Mouse (Mus musculus): ENCODE measurements around the gene Bcap31. TPM values are rescaled to one million over a fixed set of nuclear protein-coding genes. Genes with fewer than 3 reads are reported as not detected.

Gene Bcap31
- total and polyA plus RNA-seq, 2 experiments: 69.8 to 168 TPM

DNA sequence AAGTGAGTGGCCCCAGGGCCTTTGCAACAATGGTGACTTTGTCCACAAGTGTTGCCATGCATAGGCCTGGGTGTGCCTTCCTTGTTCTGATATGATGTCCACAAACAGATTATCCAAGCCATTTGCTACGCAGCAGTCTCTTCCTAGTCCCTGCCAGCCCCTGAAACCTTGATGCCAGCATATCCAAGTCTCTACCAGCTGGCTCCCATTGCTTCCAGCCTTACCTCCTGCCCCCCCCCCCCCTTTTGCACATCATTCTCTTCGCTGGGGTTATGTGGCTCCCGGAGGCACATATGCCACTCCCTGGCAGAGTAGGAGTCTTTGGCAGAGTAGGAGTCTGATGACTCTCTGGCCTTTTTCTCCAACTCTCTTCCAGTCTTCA lies 55.7 kb downstream of the Bcap31 start:
- H3K79me2 ChIP-seq (ENCODE audit: control insufficient read depth, insufficient read depth, low read length): no peaks in the 10 kb centered on the region
- whole genome bisulfite sequencing: 84% methylated on average over 3 of the region's 3 CpGs
- H3K36me3 ChIP-seq (ENCODE audit: control insufficient read depth, insufficient read depth, low read length): no peaks in the 10 kb centered on the region
- no peak overlapping the region for H3K9ac ChIP-seq (ENCODE audit: low read depth, low read length)
- peaks cover 2% of the 10 kb centered on the region; the same call in 1 of the 2 replicates for H3K4me1 ChIP-seq (ENCODE audit: control insufficient read depth, insufficient read depth, low read length)
- no peak overlapping the region for H3K27ac ChIP-seq (replicated peaks; ENCODE audit: insufficient read depth, low read depth, low read length)
- no peak overlapping the region for H3K4me3 ChIP-seq (ENCODE audit: insufficient read depth, low read depth, low read length)
- H3K27me3 ChIP-seq (ENCODE audit: control insufficient read depth, insufficient read depth, low read length): 0 out of 2 replicates have a peak, but pooled peaks cover 2% of the 10 kb centered on the region
- no peak for DNase-seq (ENCODE audit: extremely low read depth, low read depth, low spot score)
- TF ChIP-seq CTCF (IDR thresholded peaks at IDR 0.05; ENCODE audit: low read depth, low read length) (no peak), POLR2A (IDR thresholded peaks at IDR 0.05; ENCODE audit: extremely low read depth, insufficient read depth, low read length) (no peak)

DNA sequence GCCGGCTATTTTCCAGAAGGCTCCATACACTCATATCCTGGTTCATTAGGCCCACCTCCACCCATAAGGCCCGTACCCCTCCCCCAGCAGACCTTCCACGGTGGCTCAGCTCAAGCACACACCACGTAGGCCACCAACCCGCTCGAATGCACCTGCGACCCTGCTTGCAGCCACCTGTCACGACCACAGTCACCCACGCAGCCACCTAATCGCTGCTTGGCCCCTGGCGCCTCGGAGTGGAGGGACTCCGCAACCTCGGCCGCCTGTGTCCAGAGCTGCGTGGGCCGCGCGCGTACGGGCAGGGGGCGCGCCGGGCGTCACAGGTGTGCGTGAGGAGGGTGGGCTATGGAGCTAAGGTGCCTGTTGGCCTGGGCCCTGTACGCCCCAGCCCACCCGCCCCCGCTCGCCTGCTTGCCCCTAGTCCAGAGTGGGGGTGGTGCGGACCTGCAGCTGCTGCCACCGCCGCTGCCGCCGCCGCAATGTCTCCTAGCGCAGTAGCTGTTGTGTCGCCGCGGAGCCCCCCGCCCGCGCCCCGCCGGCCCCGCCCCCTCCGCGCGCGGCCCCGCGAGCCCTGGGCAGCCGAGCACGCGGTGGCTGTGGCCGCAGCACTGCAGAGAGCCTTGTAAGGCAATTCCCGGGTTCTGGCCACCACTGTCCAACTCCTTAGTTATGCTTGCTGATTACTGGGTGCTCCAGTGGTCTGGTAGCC lies 56.2 kb downstream of the Bcap31 start, which contains the start of gene Pnck:
Gene Pnck, minus strand, starts transcription at position 543 of the 709 bp plus-strand sequence.
- no peak within 1 kb of the TSS for H3K27ac ChIP-seq (replicated peaks; ENCODE audit: insufficient read depth, low read depth, low read length)
- 5% methylated on average over 37 of the region's 57 CpGs for WGBS
- peaks cover 2% of the 10 kb centered on the region; the same call in 1 of the 2 replicates for H3K4me1 ChIP-seq (ENCODE audit: control insufficient read depth, insufficient read depth, low read length)
- TF ChIP-seq POLR2A (IDR thresholded peaks at IDR 0.05; ENCODE audit: extremely low read depth, insufficient read depth, low read length) (no peak), CTCF (IDR thresholded peaks at IDR 0.05; ENCODE audit: low read depth, low read length) (no peak)
- no peaks in the 10 kb centered on the region for H3K36me3 ChIP-seq (ENCODE audit: control insufficient read depth, insufficient read depth, low read length)
- H3K79me2 ChIP-seq (ENCODE audit: control insufficient read depth, insufficient read depth, low read length): no peaks in the 10 kb centered on the region
- peak within 1 kb of the TSS; percentile 41; the same call in 1 of the 2 replicates for H3K4me3 ChIP-seq (ENCODE audit: insufficient read depth, low read depth, low read length)
- 0 out of 2 replicates have a peak, but pooled peaks cover 2% of the 10 kb centered on the region for H3K27me3 ChIP-seq (ENCODE audit: control insufficient read depth, insufficient read depth, low read length)
- DNase-seq (ENCODE audit: extremely low read depth, low read depth, low spot score): no peak
- 0 out of 2 replicates have a peak within 1 kb of the TSS, but pooled peaks have one; percentile 29 for H3K9ac ChIP-seq (ENCODE audit: low read depth, low read length)

DNA sequence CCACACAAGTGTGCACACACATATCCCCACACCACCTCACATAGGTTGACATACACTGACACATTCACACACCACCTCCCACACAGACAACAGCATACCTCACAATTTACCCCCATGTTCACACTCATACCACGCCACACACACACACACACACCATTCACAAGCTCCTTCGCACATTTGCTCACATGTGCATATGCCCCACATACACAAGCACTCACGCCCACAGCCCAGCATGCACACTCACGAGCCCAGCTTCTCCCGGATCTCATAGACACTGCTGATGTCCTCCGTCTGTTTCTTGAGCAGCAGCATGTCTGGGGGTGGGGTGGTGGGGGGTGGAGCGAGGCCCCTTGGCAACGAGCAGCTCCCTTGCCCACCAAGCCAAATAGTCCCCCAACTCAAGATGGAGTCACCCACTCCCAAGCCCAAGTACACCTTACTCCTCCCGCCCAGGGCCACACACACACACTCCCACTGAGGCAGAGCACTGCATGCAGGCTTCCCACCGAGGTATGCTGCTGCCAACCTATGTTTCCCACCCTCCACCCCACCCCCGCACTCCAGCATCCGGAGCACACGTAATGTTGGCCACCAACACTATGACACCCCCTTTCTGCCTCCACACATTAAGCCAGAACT lies 56.9 kb downstream of the Bcap31 start:
- H3K27me3 ChIP-seq (ENCODE audit: control insufficient read depth, insufficient read depth, low read length): 0 out of 2 replicates have a peak, but pooled peaks cover 2% of the 10 kb centered on the region
- H3K4me1 ChIP-seq (ENCODE audit: control insufficient read depth, insufficient read depth, low read length): peaks cover 2% of the 10 kb centered on the region; the same call in 1 of the 2 replicates
- H3K4me3 ChIP-seq (ENCODE audit: insufficient read depth, low read depth, low read length): no peak overlapping the region
- no peaks in the 10 kb centered on the region for H3K79me2 ChIP-seq (ENCODE audit: control insufficient read depth, insufficient read depth, low read length)
- H3K36me3 ChIP-seq (ENCODE audit: control insufficient read depth, insufficient read depth, low read length): no peaks in the 10 kb centered on the region
- TF ChIP-seq CTCF (IDR thresholded peaks at IDR 0.05; ENCODE audit: low read depth, low read length): no peak
- no peak for TF ChIP-seq POLR2A (IDR thresholded peaks at IDR 0.05; ENCODE audit: extremely low read depth, insufficient read depth, low read length)
- 83% methylated on average over 13 of the region's 13 CpGs for WGBS
- H3K9ac ChIP-seq (ENCODE audit: low read depth, low read length): no peak overlapping the region
- no peak for DNase-seq (ENCODE audit: extremely low read depth, low read depth, low spot score)
- no peak overlapping the region for H3K27ac ChIP-seq (replicated peaks; ENCODE audit: insufficient read depth, low read depth, low read length)

DNA sequence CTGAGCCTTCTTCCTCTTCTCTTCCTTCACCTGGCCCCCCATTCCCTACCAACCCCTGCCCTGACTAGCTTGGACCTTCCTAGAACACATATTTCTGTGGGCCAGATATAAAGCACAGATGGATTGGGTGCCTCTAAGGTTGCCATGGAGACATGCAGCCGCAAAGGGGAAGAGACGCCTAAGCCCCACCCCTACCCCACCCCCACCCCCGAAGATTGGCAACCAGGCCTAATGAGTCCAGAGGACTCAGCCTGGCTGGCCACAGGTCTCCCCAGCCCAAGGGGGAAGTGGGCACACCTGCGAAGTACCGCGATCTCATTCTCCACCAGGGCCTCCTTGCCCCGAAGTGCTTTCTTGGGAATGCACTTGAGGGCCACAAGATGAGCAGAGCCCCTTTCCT lies 57.6 kb downstream of the Bcap31 start:
- 0 out of 2 replicates have a peak, but pooled peaks cover 2% of the 10 kb centered on the region for H3K27me3 ChIP-seq (ENCODE audit: control insufficient read depth, insufficient read depth, low read length)
- no peak for DNase-seq (ENCODE audit: extremely low read depth, low read depth, low spot score)
- H3K27ac ChIP-seq (replicated peaks; ENCODE audit: insufficient read depth, low read depth, low read length): no peak overlapping the region
- H3K36me3 ChIP-seq (ENCODE audit: control insufficient read depth, insufficient read depth, low read length): no peaks in the 10 kb centered on the region
- H3K4me1 ChIP-seq (ENCODE audit: control insufficient read depth, insufficient read depth, low read length): peaks cover 2% of the 10 kb centered on the region; the same call in 1 of the 2 replicates
- H3K4me3 ChIP-seq (ENCODE audit: insufficient read depth, low read depth, low read length): no peak overlapping the region
- no peak for TF ChIP-seq POLR2A (IDR thresholded peaks at IDR 0.05; ENCODE audit: extremely low read depth, insufficient read depth, low read length)
- TF ChIP-seq CTCF (IDR thresholded peaks at IDR 0.05; ENCODE audit: low read depth, low read length): no peak
- no peak overlapping the region for H3K9ac ChIP-seq (ENCODE audit: low read depth, low read length)
- 53% methylated on average over 6 of the region's 7 CpGs for WGBS
- no peaks in the 10 kb centered on the region for H3K79me2 ChIP-seq (ENCODE audit: control insufficient read depth, insufficient read depth, low read length)

DNA sequence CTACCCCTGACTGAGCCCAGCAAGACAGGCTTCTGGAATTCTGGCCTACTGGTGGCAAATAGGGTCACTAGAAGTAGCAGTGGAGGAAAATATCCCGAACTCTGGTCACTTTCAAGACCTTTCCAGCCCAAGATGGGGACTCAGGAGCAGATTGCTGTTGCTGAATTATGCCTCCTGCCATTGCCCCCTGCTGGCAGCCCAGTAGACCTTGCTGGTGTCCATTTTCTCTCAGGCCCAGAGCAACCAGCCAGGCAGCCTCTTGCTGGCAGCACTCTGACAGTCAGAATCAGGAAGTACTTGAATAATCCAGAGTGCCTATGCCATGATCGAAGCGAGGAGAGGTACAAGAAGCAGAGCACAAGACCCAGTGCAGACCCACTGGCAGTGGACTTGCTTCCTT lies 60.4 kb downstream of the Bcap31 start:
- Histone ChIP-seq H3K27ac (replicated peaks; ENCODE audit: insufficient read depth, low read depth, low read length) (no peak overlapping the region), H3K27me3 (ENCODE audit: control insufficient read depth, insufficient read depth, low read length) (0 out of 2 replicates have a peak, but pooled peaks cover 2% of the 10 kb centered on the region), H3K79me2 (ENCODE audit: control insufficient read depth, insufficient read depth, low read length) (no peaks in the 10 kb centered on the region), H3K36me3 (ENCODE audit: control insufficient read depth, insufficient read depth, low read length) (no peaks in the 10 kb centered on the region), H3K9ac (ENCODE audit: low read depth, low read length) (no peak overlapping the region), H3K4me3 (ENCODE audit: insufficient read depth, low read depth, low read length) (no peak overlapping the region), H3K4me1 (ENCODE audit: control insufficient read depth, insufficient read depth, low read length) (peaks cover 2% of the 10 kb centered on the region; the same call in 1 of the 2 replicates)
- WGBS: 60% methylated on average over 3 of the region's 3 CpGs
- DNase-seq (ENCODE audit: extremely low read depth, low read depth, low spot score): peak; percentile 19
- TF ChIP-seq POLR2A (IDR thresholded peaks at IDR 0.05; ENCODE audit: extremely low read depth, insufficient read depth, low read length): no peak
- peak; percentile 71 for TF ChIP-seq CTCF (IDR thresholded peaks at IDR 0.05; ENCODE audit: low read depth, low read length)
